Mouse (Mus musculus) limb, embryonic 13.5 days (tissue): ENCODE results near the gene Tuba1c. TPM values are rescaled to one million over a fixed set of nuclear protein-coding genes. Genes with fewer than 3 reads are reported as not detected.
"Not testable (repeated sequence)": the region's sequence is repeated elsewhere in the genome, so short reads cannot be mapped to it uniquely, and the experiment has no call there.

ENCODE experiments used
- ATAC-seq: fragments of 200-750 bp; cut with Nextera tagmentation; 2 replicates; pipeline ENCODE4 v1.8.0; 2017; ENCODE audit warnings: low read depth, moderate number of reproducible peaks, moderate TSS enrichment; ENCODE audit not compliant: low FRiP score
- H3K27ac ChIP-seq: fragments of 300-500 bp; sonication (generic); 2 replicates; pipeline ENCODE4 v1.5.1; 2015; ENCODE audit warnings: inconsistent platforms, mild to moderate bottlenecking, moderate library complexity
- H3K27me3 ChIP-seq: fragments of 300-500 bp; sonication (generic); 2 replicates; pipeline ENCODE4 v1.6.1; 2015; ENCODE audit warnings: mild to moderate bottlenecking, inconsistent platforms
- H3K36me3 ChIP-seq: fragments of 300-500 bp; sonication (generic); 2 replicates; pipeline ENCODE4 v1.6.1; 2015; ENCODE audit warnings: inconsistent platforms, mild to moderate bottlenecking, moderate library complexity
- H3K4me1 ChIP-seq: fragments of 300-500 bp; sonication (generic); 2 replicates; pipeline ENCODE4 v1.6.1; 2015; ENCODE audit warnings: inconsistent platforms
- H3K4me2 ChIP-seq: fragments of 300-500 bp; sonication (generic); replicated peaks from 2 replicates; pipeline ENCODE4 v1.6.1; 2015; ENCODE audit warnings: inconsistent platforms, mild to moderate bottlenecking, moderate library complexity
- H3K4me3 ChIP-seq: fragments of 300-500 bp; sonication (generic); 2 replicates; pipeline ENCODE4 v1.5.1; 2015; ENCODE audit warnings: moderate library complexity, mild to moderate bottlenecking, inconsistent platforms
- H3K9ac ChIP-seq: fragments of 300-500 bp; sonication (generic); 2 replicates; pipeline ENCODE4 v1.6.1; 2015; ENCODE audit warnings: mild to moderate bottlenecking, inconsistent platforms
- H3K9me3 ChIP-seq: fragments of 300-500 bp; sonication (generic); 2 replicates; pipeline ENCODE4 v1.6.1; 2016; ENCODE audit warnings: inconsistent platforms
- WGBS: fragments of 180-500 bp; shearing (Covaris S2); methylation state at CpG from one replicate; pipeline ENCODE4 v1.1.7; 2015; 5-methylcytosine and 5-hydroxymethylcytosine counted together
- polyA plus RNA-seq: library from polyadenylated mRNA; unstranded; fragments of >200 nt; fragmentation: Nextera tagmentation; extraction: Ambion mirVana; gene quantifications from 2 replicates; pipeline ENCODE4 v1.2.1, GENCODE M21; 2015

The Tuba1c gene
- polyA plus RNA-seq, 1 experiment from 2014 or later, result 149 TPM

GRCm38 (mm10) chr15:99035431-99035830 lies 5.7 kb downstream of the Tuba1c start:
- H3K27ac ChIP-seq, result no peak overlapping the region
- H3K4me3 ChIP-seq, result no peak overlapping the region
- no peaks in the 10 kb centered on the region for H3K27me3 ChIP-seq
- ATAC-seq, result no peak
- H3K4me1 ChIP-seq, result peaks cover 31% of the 10 kb centered on the region
- 69% methylated on average over 4 of the region's 4 CpGs for WGBS
- no peaks in the 10 kb centered on the region for H3K9me3 ChIP-seq
- no peak overlapping the region for H3K4me2 ChIP-seq
- H3K36me3 ChIP-seq, result peaks cover 35% of the 10 kb centered on the region
- no peak overlapping the region for H3K9ac ChIP-seq

- Histone ChIP-seq H3K4me2 (no peak overlapping the region), H3K36me3 (peaks cover 35% of the 10 kb centered on the region), H3K4me3 (no peak overlapping the region), H3K27me3 (no peaks in the 10 kb centered on the region), H3K4me1 (peaks cover 31% of the 10 kb centered on the region), H3K27ac (no peak overlapping the region), H3K9ac (no peak overlapping the region), H3K9me3 (no peaks in the 10 kb centered on the region)
- WGBS, result 94% methylated on average over 8 of the region's 8 CpGs
- ATAC-seq, result no peak
These were observed 6.7 kb downstream of the Tuba1c start for GRCm38 (mm10) chr15:99036249-99036905.

- 97% methylated on average over 1 of the region's 1 CpGs for WGBS
- Histone ChIP-seq H3K4me1 (peaks cover 20% of the 10 kb centered on the region), H3K27me3 (no peaks in the 10 kb centered on the region), H3K36me3 (peaks cover 35% of the 10 kb centered on the region), H3K4me2 (no peak overlapping the region), H3K4me3 (no peak overlapping the region), H3K27ac (no peak overlapping the region), H3K9ac (no peak overlapping the region), H3K9me3 (no peaks in the 10 kb centered on the region)
- ATAC-seq, result no peak
These were observed 8.3 kb downstream of the Tuba1c start for GRCm38 (mm10) chr15:99038025-99038424.

- Histone ChIP-seq H3K4me3 (no peak overlapping the region), H3K27ac (no peak overlapping the region), H3K36me3 (peaks cover 35% of the 10 kb centered on the region), H3K9me3 (no peaks in the 10 kb centered on the region), H3K4me1 (peaks cover 13% of the 10 kb centered on the region; the same call in 1 of the 2 replicates), H3K27me3 (no peaks in the 10 kb centered on the region), H3K4me2 (no peak overlapping the region), H3K9ac (no peak overlapping the region)
- no peak for ATAC-seq
- WGBS, result 88% methylated on average over 5 of the region's 5 CpGs
These were observed 9.1 kb downstream of the Tuba1c start for GRCm38 (mm10) chr15:99038797-99039196.

- Histone ChIP-seq H3K4me1 (peaks cover 13% of the 10 kb centered on the region; the same call in 1 of the 2 replicates), H3K9me3 (no peaks in the 10 kb centered on the region), H3K27ac (no peak overlapping the region), H3K27me3 (no peaks in the 10 kb centered on the region), H3K4me2 (no peak overlapping the region), H3K36me3 (peaks cover 35% of the 10 kb centered on the region), H3K9ac (no peak overlapping the region), H3K4me3 (no peak overlapping the region)
- 79% methylated on average over 4 of the region's 4 CpGs for WGBS
- no peak for ATAC-seq
These were observed 9.6 kb downstream of the Tuba1c start for GRCm38 (mm10) chr15:99039306-99039705.

- Histone ChIP-seq H3K27ac (no peak overlapping the region), H3K36me3 (peaks cover 26% of the 10 kb centered on the region), H3K4me3 (no peak overlapping the region), H3K4me1 (peaks cover 17% of the 10 kb centered on the region; the same call in 1 of the 2 replicates), H3K9ac (no peak overlapping the region), H3K9me3 (no peaks in the 10 kb centered on the region), H3K4me2 (0 out of 2 replicates have a peak overlapping the region, but pooled peaks have one; percentile 19), H3K27me3 (no peaks in the 10 kb centered on the region)
- no peak for ATAC-seq
- 61% methylated on average over 26 of the region's 26 CpGs for WGBS
These were observed 10.6 kb downstream of the Tuba1c start for GRCm38 (mm10) chr15:99039996-99040919.

- Histone ChIP-seq H3K4me3 (no peak overlapping the region), H3K9ac (peak overlapping the region; percentile 35; the same call in 1 of the 2 replicates), H3K27ac (no peak overlapping the region; the same call in 1 of the 2 replicates), H3K27me3 (no peaks in the 10 kb centered on the region), H3K36me3 (peaks cover 16% of the 10 kb centered on the region), H3K4me2 (0 out of 2 replicates have a peak overlapping the region, but pooled peaks have one; percentile 19), H3K4me1 (peaks cover 17% of the 10 kb centered on the region; the same call in 1 of the 2 replicates), H3K9me3 (no peaks in the 10 kb centered on the region)
- no peak for ATAC-seq
- WGBS, result 60% methylated on average over 21 of the region's 21 CpGs
These were observed 11.5 kb downstream of the Tuba1c start for GRCm38 (mm10) chr15:99040920-99041856.

GRCm38 (mm10) chr15:99042334-99042733 lies 12.6 kb downstream of the Tuba1c start:
- no peak for ATAC-seq
- H3K4me3 ChIP-seq, result no peak overlapping the region
- no peak overlapping the region for H3K4me2 ChIP-seq
- peaks cover 10% of the 10 kb centered on the region for H3K36me3 ChIP-seq
- H3K9me3 ChIP-seq, result no peaks in the 10 kb centered on the region
- no peak overlapping the region for H3K27ac ChIP-seq
- peaks cover 17% of the 10 kb centered on the region; the same call in 1 of the 2 replicates for H3K4me1 ChIP-seq
- WGBS, result 82% methylated on average over 5 of the region's 5 CpGs
- peaks cover 5% of the 10 kb centered on the region for H3K27me3 ChIP-seq
- H3K9ac ChIP-seq, result peak overlapping the region; percentile 35; the same call in 1 of the 2 replicates

GRCm38 (mm10) chr15:99044854-99045253 lies 15.2 kb downstream of the Tuba1c start:
- Histone ChIP-seq H3K4me1 (peaks cover 17% of the 10 kb centered on the region; the same call in 1 of the 2 replicates), H3K9ac (no peak overlapping the region), H3K9me3 (no peaks in the 10 kb centered on the region), H3K4me3 (no peak overlapping the region), H3K4me2 (no peak overlapping the region), H3K27me3 (peaks cover 5% of the 10 kb centered on the region), H3K27ac (no peak overlapping the region), H3K36me3 (no peaks in the 10 kb centered on the region)
- ATAC-seq, result no peak
- WGBS, result 35% methylated on average over 3 of the region's 3 CpGs

GRCm38 (mm10) chr15:99045734-99046133 lies 16.0 kb downstream of the Tuba1c start:
- H3K4me3 ChIP-seq, H3K9ac ChIP-seq, H3K9me3 ChIP-seq, H3K36me3 ChIP-seq, H3K27ac ChIP-seq, ATAC-seq, H3K4me2 ChIP-seq, H3K27me3 ChIP-seq: not testable (repeated sequence)
- 81% methylated on average over 6 of the region's 6 CpGs for WGBS
- peaks cover 19% of the 10 kb centered on the region; the same call in 1 of the 2 replicates for H3K4me1 ChIP-seq

GRCm38 (mm10) chr15:99049473-99050253 lies 20.0 kb downstream of the Tuba1c start:
- WGBS, result 30% methylated on average over 13 of the region's 13 CpGs

More at GRCm38 (mm10) chr15:99049473-99050253, 20.0 kb downstream of the Tuba1c start:
- H3K36me3 ChIP-seq, result no peaks in the 10 kb centered on the region
- no peak for ATAC-seq
- H3K27ac ChIP-seq, result no peak overlapping the region
- H3K9ac ChIP-seq, result no peak overlapping the region
- H3K4me1 ChIP-seq, result peaks cover 15% of the 10 kb centered on the region
- no peak overlapping the region for H3K4me3 ChIP-seq
- H3K27me3 ChIP-seq, result peaks cover 36% of the 10 kb centered on the region
- no peak overlapping the region for H3K4me2 ChIP-seq
- no peaks in the 10 kb centered on the region for H3K9me3 ChIP-seq
